Mouse (Mus musculus) forebrain, postnatal 0 days (tissue): Measurements from ENCODE around the gene Col15a1. TPM values are rescaled to one million over a fixed set of nuclear protein-coding genes. Genes with fewer than 3 reads are reported as not detected.
A peak's percentile ranks its signal among the peaks of the same experiment; 100 is the strongest.

Experiments
- ATAC-seq: fragments of 200-750 bp; cut with Nextera tagmentation; 2 replicates; pipeline ENCODE4 v1.8.0; 2017; ENCODE audit warnings: mild to moderate bottlenecking, moderate library complexity
- DNase-seq: peaks from one replicate; pipeline ENCODE4 v3.0.0-alpha.2; 2015
- H3K27ac ChIP-seq: fragments of 300-500 bp; sonication (generic); 2 replicates; pipeline ENCODE4 v1.5.1; 2014; ENCODE audit warnings: low read depth, mild to moderate bottlenecking, antibody characterized with exemption, low read length, moderate library complexity, mixed read lengths
- H3K27me3 ChIP-seq: fragments of 300-500 bp; sonication (generic); 2 replicates; pipeline ENCODE4 v1.6.1; 2014; ENCODE audit warnings: mild to moderate bottlenecking, low read length, mixed read lengths; ENCODE audit not compliant: insufficient read depth
- H3K36me3 ChIP-seq: fragments of 300-500 bp; sonication (generic); 2 replicates; pipeline ENCODE4 v1.6.1; 2014; ENCODE audit warnings: mild to moderate bottlenecking, moderate library complexity; ENCODE audit not compliant: insufficient read depth
- H3K4me1 ChIP-seq: fragments of 300-500 bp; sonication (generic); 2 replicates; pipeline ENCODE4 v1.6.1; 2014; ENCODE audit warnings: antibody characterized with exemption; ENCODE audit not compliant: insufficient read depth
- H3K4me2 ChIP-seq: fragments of 300-500 bp; sonication (generic); 2 replicates; pipeline ENCODE4 v1.6.1; 2014; ENCODE audit warnings: low read depth, mild to moderate bottlenecking, moderate library complexity
- H3K4me3 ChIP-seq: fragments of 300-500 bp; sonication (generic); 2 replicates; pipeline ENCODE4 v1.5.1; 2014; ENCODE audit warnings: low read depth, low read length, mixed read lengths
- H3K9ac ChIP-seq: fragments of 300-500 bp; sonication (generic); 2 replicates; pipeline ENCODE4 v1.6.1; 2014; ENCODE audit warnings: mild to moderate bottlenecking
- H3K9me3 ChIP-seq: fragments of 300-500 bp; sonication (generic); 2 replicates; pipeline ENCODE4 v1.6.1; 2016; ENCODE audit warnings: low read length
- CTCF ChIP-seq: sonication (generic); IDR thresholded peaks from 2 replicates; pipeline ENCODE4 v1.5.1; 2016; ENCODE audit warnings: antibody characterized with exemption, control low read depth, low read depth
- WGBS: fragments of 180-500 bp; shearing (Covaris S2); extraction: QIAGEN DNeasy Blood & Tissue Kit; methylation state at CpG from one replicate; pipeline ENCODE4 v1.1.7; 2014; 5-methylcytosine and 5-hydroxymethylcytosine counted together
- polyA plus RNA-seq: library from polyadenylated mRNA; unstranded; fragments of >200 nt; fragmentation: Nextera tagmentation; extraction: Ambion mirVana; gene quantifications from 2 replicates; pipeline ENCODE4 v1.2.1, GENCODE M21; 2015
- total RNA-seq: library from RNA; depleted of rRNA; stranded (reverse); fragments of >200 nt; gene quantifications from 2 replicates; pipeline ENCODE4 v1.2.3, GENCODE M21; 2014

Col15a1 gene
- total and polyA plus RNA-seq, 2 experiments from 2014 or later, result 2.5 to 6.2 TPM

- H3K36me3 ChIP-seq, result no peaks in the 10 kb centered on the region
- H3K27me3 ChIP-seq, result no peaks in the 10 kb centered on the region
- WGBS, result 83% methylated on average over 5 of the region's 5 CpGs
- no peak overlapping the region for H3K9ac ChIP-seq
- DNase-seq, result no peak
- ATAC-seq, result no peak
- no peak overlapping the region for H3K4me2 ChIP-seq
- no peak overlapping the region for H3K27ac ChIP-seq
- no peaks in the 10 kb centered on the region for H3K4me1 ChIP-seq
- no peak overlapping the region for H3K4me3 ChIP-seq
- no peaks in the 10 kb centered on the region for H3K9me3 ChIP-seq
- TF ChIP-seq CTCF, result no peak
Measured at GRCm38 (mm10) chr4:47179535-47179934, 28.4 kb upstream of the Col15a1 start.

DNA sequence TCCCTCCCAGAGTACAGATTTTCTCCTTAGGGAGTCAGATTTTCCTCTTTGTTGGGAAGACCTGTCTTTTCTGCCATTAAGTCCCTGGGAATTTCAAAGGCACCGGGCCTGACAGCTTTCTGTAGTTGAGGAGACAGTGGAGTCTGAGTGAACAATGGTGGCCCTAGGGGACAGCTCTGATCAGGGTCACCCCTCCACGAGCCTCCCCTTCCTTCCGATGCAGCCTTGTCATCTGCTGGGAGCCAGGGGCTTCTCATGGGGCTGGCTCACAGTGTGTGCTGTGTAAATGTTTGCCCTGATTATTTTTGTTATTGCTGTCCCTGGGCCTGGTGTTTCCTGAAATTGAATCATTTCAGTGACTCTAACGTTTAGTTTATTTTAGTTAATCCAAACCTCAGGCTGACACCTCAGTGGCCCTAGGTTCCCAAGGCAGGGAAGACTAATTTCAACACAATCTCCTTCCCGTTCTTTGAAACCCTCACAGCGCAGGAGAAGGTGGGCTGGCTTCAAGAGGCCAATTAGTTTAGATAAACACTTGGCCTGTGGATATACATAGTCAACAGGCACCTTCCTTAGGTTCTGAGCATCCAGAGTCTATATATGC is 23.8 kb upstream of the Col15a1 start:
- Histone ChIP-seq H3K36me3 (no peaks in the 10 kb centered on the region), H3K27me3 (no peaks in the 10 kb centered on the region), H3K4me1 (no peaks in the 10 kb centered on the region), H3K9ac (no peak overlapping the region), H3K4me3 (no peak overlapping the region), H3K9me3 (no peaks in the 10 kb centered on the region), H3K27ac (no peak overlapping the region), H3K4me2 (no peak overlapping the region)
- WGBS, result 42% methylated on average over 6 of the region's 6 CpGs
- no peak for DNase-seq
- no peak for ATAC-seq
- TF ChIP-seq CTCF, result no peak

- no peaks in the 10 kb centered on the region for H3K4me1 ChIP-seq
- no peak overlapping the region for H3K4me3 ChIP-seq
- DNase-seq (no peak), ATAC-seq (no peak)
- H3K36me3 ChIP-seq, result no peaks in the 10 kb centered on the region
- H3K9ac ChIP-seq, result no peak overlapping the region
- WGBS, result 76% methylated on average over 6 of the region's 6 CpGs
- no peak overlapping the region for H3K4me2 ChIP-seq
- no peak for TF ChIP-seq CTCF
- no peaks in the 10 kb centered on the region for H3K27me3 ChIP-seq
- no peaks in the 10 kb centered on the region for H3K9me3 ChIP-seq
- H3K27ac ChIP-seq, result no peak overlapping the region
Measured at GRCm38 (mm10) chr4:47186514-47186913, 21.4 kb upstream of the Col15a1 start.

DNA sequence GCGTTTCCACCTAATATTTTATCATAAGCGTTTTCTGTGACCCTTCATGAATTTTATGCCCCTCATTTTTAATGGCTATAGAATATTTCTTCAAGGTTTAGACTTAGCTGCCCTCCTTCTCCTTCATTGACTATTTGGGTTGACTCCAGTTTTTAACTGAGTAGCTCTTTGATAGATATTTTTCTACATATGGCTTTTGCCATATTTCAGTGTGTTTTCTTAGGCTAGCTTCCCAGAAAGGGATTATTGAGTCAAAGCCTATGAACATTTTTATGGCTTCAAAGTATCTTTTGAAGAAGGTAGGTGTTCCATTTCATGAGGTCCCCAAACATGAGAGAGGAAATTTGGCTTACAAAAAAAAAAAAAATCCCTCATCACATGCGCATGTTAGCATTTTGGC is 11.8 kb upstream of the Col15a1 start:
- no peaks in the 10 kb centered on the region for H3K4me1 ChIP-seq
- WGBS, result 87% methylated on average over 3 of the region's 3 CpGs
- DNase-seq (no peak), ATAC-seq (no peak)
- no peaks in the 10 kb centered on the region for H3K27me3 ChIP-seq
- H3K36me3 ChIP-seq, result no peaks in the 10 kb centered on the region
- no peak overlapping the region for H3K4me2 ChIP-seq
- no peak overlapping the region for H3K9ac ChIP-seq
- no peak overlapping the region for H3K4me3 ChIP-seq
- no peak for TF ChIP-seq CTCF
- H3K9me3 ChIP-seq, result no peaks in the 10 kb centered on the region
- no peak overlapping the region for H3K27ac ChIP-seq

DNA sequence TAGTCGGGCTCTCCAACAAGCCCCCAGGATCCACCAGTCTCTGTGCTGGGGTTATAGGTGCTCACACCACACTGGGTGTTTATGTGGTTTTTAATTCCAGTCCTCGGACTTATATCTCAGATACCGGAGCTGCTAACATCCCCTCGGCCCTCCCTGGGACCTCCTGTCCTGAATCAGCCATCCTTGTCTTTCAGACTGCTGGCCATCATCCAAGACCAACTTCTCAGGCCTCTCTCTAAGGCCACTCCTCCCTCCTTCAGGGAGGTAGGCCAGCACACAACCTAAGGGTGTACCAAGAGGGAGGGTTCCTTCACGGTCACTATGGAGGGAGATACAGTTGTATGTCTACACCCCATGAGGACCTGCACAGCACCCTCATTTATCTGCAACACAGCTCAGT is 4.3 kb upstream of the Col15a1 start:
- WGBS, result 72% methylated on average over 5 of the region's 5 CpGs
- Histone ChIP-seq H3K27me3 (peaks cover 11% of the 10 kb centered on the region), H3K4me1 (no peaks in the 10 kb centered on the region), H3K36me3 (no peaks in the 10 kb centered on the region), H3K9ac (no peak overlapping the region), H3K9me3 (no peaks in the 10 kb centered on the region), H3K4me2 (no peak overlapping the region), H3K4me3 (no peak overlapping the region), H3K27ac (no peak overlapping the region)
- DNase-seq (no peak), ATAC-seq (no peak)
- TF ChIP-seq CTCF, result no peak

GRCm38 (mm10) chr4:47205846-47206245 is 2.1 kb upstream of the Col15a1 start:
- Histone ChIP-seq H3K4me1 (no peaks in the 10 kb centered on the region), H3K36me3 (no peaks in the 10 kb centered on the region), H3K27me3 (peaks cover 21% of the 10 kb centered on the region), H3K9ac (no peak overlapping the region), H3K9me3 (no peaks in the 10 kb centered on the region), H3K27ac (no peak overlapping the region), H3K4me2 (no peak overlapping the region), H3K4me3 (no peak overlapping the region)
- DNase-seq, result no peak
- 65% methylated on average over 6 of the region's 6 CpGs for WGBS
- ATAC-seq, result no peak
- no peak for TF ChIP-seq CTCF

GRCm38 (mm10) chr4:47208421-47208991 is 545 bp downstream of the Col15a1 start:
- Histone ChIP-seq H3K36me3 (no peaks in the 10 kb centered on the region), H3K4me3 (peak overlapping the region; percentile 49), H3K9me3 (no peaks in the 10 kb centered on the region), H3K27me3 (peaks cover 21% of the 10 kb centered on the region), H3K4me1 (no peaks in the 10 kb centered on the region), H3K27ac (no peak overlapping the region), H3K9ac (peak overlapping the region; percentile 57), H3K4me2 (peak overlapping the region; percentile 89)
- WGBS, result 2% methylated on average over 40 of the region's 40 CpGs
- ATAC-seq, result peak; percentile 57
- TF ChIP-seq CTCF, result no peak
- peak; percentile 53 for DNase-seq
